Mouse (Mus musculus) lung, postnatal 0 days (tissue): Measurements from ENCODE around the gene Serinc2. TPM values are rescaled to one million over a fixed set of nuclear protein-coding genes. Genes with fewer than 3 reads are reported as not detected.

ENCODE experiments used
- ATAC-seq: fragments of 200-750 bp; cut with Nextera tagmentation; 2 replicates; pipeline ENCODE4 v1.8.0; 2017; ENCODE audit warnings: moderate library complexity
- DNase-seq: peaks from one replicate; pipeline ENCODE4 v3.0.0-alpha.2; 2016; ENCODE audit warnings: low spot score
- H3K27ac ChIP-seq: fragments of 300-500 bp; sonication (generic); 2 replicates; pipeline ENCODE4 v1.5.1; 2014; ENCODE audit warnings: antibody characterized with exemption, mild to moderate bottlenecking, low read length, mixed read lengths
- H3K27me3 ChIP-seq: fragments of 300-500 bp; sonication (generic); replicated peaks from 2 replicates; pipeline ENCODE4 v1.6.1; 2014; ENCODE audit warnings: low read length, mixed read lengths; ENCODE audit not compliant: insufficient read depth
- H3K36me3 ChIP-seq: fragments of 300-500 bp; sonication (generic); 2 replicates; pipeline ENCODE4 v1.6.1; 2014; ENCODE audit warnings: low read length, mixed read lengths; ENCODE audit not compliant: insufficient read depth
- H3K4me1 ChIP-seq: fragments of 300-500 bp; sonication (generic); 2 replicates; pipeline ENCODE4 v1.6.1; 2014; ENCODE audit warnings: antibody characterized with exemption, low read depth, low read length, mixed read lengths; ENCODE audit not compliant: insufficient read depth
- H3K4me2 ChIP-seq: fragments of 300-500 bp; sonication (generic); replicated peaks from 2 replicates; pipeline ENCODE4 v1.6.1; 2014; ENCODE audit warnings: low read depth, mild to moderate bottlenecking, low read length, moderate library complexity, mixed read lengths
- H3K4me3 ChIP-seq: fragments of 300-500 bp; sonication (generic); 2 replicates; pipeline ENCODE4 v1.5.1; 2014; ENCODE audit warnings: low read depth, low read length
- H3K9ac ChIP-seq: fragments of 300-500 bp; sonication (generic); replicated peaks from 2 replicates; pipeline ENCODE4 v1.6.1; 2014; ENCODE audit warnings: low read depth, mild to moderate bottlenecking
- H3K9me3 ChIP-seq: fragments of 300-500 bp; sonication (generic); 2 replicates; pipeline ENCODE4 v1.6.1; 2016; ENCODE audit warnings: low read length, mixed read lengths
- CTCF ChIP-seq: IDR thresholded peaks from 2 replicates; pipeline ENCODE4 v1.5.1; 2016; ENCODE audit warnings: antibody characterized with exemption, mild to moderate bottlenecking
- EP300 ChIP-seq: IDR thresholded peaks from 2 replicates; pipeline ENCODE4 v1.6.1; 2016; ENCODE audit warnings: antibody characterized with exemption, mild to moderate bottlenecking, control low read depth
- WGBS: fragments of 180-500 bp; shearing (Covaris S2); extraction: QIAGEN DNeasy Blood & Tissue Kit; methylation state at CpG from one replicate; pipeline ENCODE4 v1.1.7; 2014; 5-methylcytosine and 5-hydroxymethylcytosine counted together
- polyA plus RNA-seq: library from polyadenylated mRNA; unstranded; fragments of >200 nt; fragmentation: Nextera tagmentation; extraction: Ambion mirVana; gene quantifications from 2 replicates; pipeline ENCODE4 v1.2.1, GENCODE M21; 2015

Serinc2 gene
- polyA plus RNA-seq, 1 experiment from 2014 or later: 26.6 TPM

DNA sequence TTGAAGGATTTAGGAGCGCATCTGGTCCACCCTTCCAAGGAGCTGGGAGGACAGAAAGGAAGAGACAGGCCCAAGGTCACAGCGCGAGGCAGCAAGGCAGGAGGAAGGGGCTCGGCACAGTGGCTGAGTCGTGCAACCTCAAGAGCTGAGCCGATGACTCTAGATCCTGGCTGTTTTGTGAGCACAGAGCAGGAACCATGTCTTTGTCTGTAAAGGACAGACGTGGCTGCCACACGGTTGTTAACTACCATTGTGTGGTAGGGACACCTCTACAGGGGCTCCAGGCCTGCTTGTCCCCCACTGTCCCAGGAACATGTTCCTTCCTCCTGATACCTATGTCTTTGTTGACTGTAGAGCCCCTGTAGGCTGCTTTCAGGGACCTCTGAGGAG is 20.6 kb upstream of the Serinc2 start:
- H3K4me3 ChIP-seq: no peak overlapping the region
- no peak overlapping the region for H3K4me2 ChIP-seq
- no peaks in the 10 kb centered on the region for H3K9me3 ChIP-seq
- no peaks in the 10 kb centered on the region for H3K36me3 ChIP-seq
- H3K27me3 ChIP-seq: no peaks in the 10 kb centered on the region
- 64% methylated on average over 8 of the region's 8 CpGs for WGBS
- H3K4me1 ChIP-seq: peaks cover 3% of the 10 kb centered on the region; the same call in 1 of the 2 replicates
- H3K27ac ChIP-seq: no peak overlapping the region
- H3K9ac ChIP-seq: no peak overlapping the region
- ATAC-seq: no peak
- no peak for DNase-seq
- no peak for TF ChIP-seq EP300
- TF ChIP-seq CTCF: no peak

DNA sequence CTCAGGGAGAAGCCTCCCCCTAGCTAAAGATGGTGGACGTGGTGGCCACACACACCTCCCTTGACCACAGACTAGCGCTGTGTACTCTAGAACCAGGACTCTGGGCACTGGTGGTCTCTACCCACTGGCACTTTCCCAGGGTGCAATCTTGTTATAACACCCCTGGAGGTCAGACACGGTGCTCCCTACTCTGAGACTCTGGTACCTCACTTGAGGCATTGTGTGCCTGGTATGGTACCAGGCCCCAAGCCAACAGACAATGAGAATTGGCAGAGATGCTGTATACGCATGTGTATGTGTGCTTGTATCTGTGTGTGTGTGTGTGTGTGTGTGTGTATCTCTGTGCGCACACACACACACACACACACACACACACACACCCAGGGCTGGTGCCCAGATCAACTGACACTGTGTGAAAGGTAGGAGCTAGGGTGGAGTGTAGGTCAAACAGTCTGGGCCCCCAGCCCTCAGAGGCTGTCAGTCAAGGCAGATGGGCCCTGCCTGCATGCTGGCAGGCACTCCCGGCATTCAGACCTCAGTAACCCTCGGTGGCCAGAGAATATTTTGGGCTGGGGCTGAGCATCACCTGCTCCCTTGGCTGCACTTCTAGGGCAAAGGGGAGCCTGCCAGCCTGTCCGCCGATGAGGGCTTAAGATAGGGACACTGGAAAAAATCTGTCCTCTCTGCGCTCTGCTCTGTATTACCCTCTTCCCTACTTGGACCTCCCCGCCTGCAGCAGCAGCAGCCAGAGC is 20.0 kb upstream of the Serinc2 start:
- H3K4me2 ChIP-seq: no peak overlapping the region
- DNase-seq (no peak), ATAC-seq (no peak)
- H3K27me3 ChIP-seq: no peaks in the 10 kb centered on the region
- H3K4me3 ChIP-seq: no peak overlapping the region
- H3K27ac ChIP-seq: no peak overlapping the region
- 82% methylated on average over 11 of the region's 11 CpGs for WGBS
- H3K4me1 ChIP-seq: peaks cover 3% of the 10 kb centered on the region; the same call in 1 of the 2 replicates
- no peaks in the 10 kb centered on the region for H3K36me3 ChIP-seq
- H3K9me3 ChIP-seq: no peaks in the 10 kb centered on the region
- H3K9ac ChIP-seq: no peak overlapping the region
- TF ChIP-seq CTCF (no peak), EP300 (no peak)

GRCm38 (mm10) chr4:130297123-130297529 is 18.1 kb upstream of the Serinc2 start:
- Histone ChIP-seq H3K27ac (no peak overlapping the region), H3K4me1 (peaks cover 3% of the 10 kb centered on the region; the same call in 1 of the 2 replicates), H3K9me3 (no peaks in the 10 kb centered on the region), H3K27me3 (no peaks in the 10 kb centered on the region), H3K9ac (no peak overlapping the region), H3K4me3 (no peak overlapping the region), H3K36me3 (no peaks in the 10 kb centered on the region), H3K4me2 (no peak overlapping the region)
- 18% methylated on average over 13 of the region's 13 CpGs for WGBS
- peak; percentile 85 for TF ChIP-seq CTCF
- TF ChIP-seq EP300: no peak
- peak; percentile 31; the same call in 1 of the 2 replicates for ATAC-seq
- DNase-seq: peak; percentile 70

- no peak overlapping the region for H3K27ac ChIP-seq
- ATAC-seq (no peak), DNase-seq (no peak)
- H3K36me3 ChIP-seq: no peaks in the 10 kb centered on the region
- peaks cover 3% of the 10 kb centered on the region; the same call in 1 of the 2 replicates for H3K4me1 ChIP-seq
- no peak overlapping the region for H3K4me2 ChIP-seq
- H3K9ac ChIP-seq: no peak overlapping the region
- 79% methylated on average over 13 of the region's 13 CpGs for WGBS
- H3K9me3 ChIP-seq: no peaks in the 10 kb centered on the region
- no peak overlapping the region for H3K4me3 ChIP-seq
- no peak for TF ChIP-seq CTCF
- no peak for TF ChIP-seq EP300
- no peaks in the 10 kb centered on the region for H3K27me3 ChIP-seq
Observed at GRCm38 (mm10) chr4:130296243-130296965, 17.4 kb upstream of the Serinc2 start.

DNA sequence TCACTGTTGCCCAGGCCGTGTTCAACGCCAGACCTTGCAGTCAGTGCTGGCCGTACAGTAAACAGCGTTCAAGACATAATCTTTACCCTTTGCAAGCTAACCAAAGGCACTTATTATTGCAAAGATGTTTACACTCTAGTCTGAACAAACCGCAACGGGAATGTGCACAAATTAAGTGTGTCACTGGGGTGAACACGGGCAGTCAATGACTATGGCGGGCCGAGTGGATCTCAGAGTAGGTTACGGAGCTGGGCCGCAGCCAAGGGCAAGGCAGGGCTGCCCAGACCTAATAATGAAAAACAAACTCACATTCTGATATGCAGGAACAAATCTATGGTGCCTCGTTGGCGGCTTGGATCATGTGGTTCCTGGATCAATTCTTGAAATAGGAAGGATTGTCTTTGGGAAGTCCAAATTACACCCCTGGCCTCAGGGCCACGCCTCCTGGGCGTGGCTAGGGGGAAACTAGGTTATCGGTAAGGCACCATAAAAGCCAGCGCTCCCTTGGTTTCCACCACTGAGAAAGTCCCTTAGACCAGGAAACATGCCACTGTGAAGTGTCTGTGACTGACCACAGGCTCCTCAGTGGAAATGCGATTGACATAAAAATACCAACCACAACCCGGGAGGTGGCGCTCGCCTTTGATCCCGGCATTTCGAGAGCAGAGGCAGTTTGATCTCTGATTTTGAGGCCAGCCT is 16.2 kb upstream of the Serinc2 start:
- H3K27ac ChIP-seq: no peak overlapping the region
- WGBS: 35% methylated on average over 23 of the region's 23 CpGs
- H3K9ac ChIP-seq: no peak overlapping the region
- no peaks in the 10 kb centered on the region for H3K27me3 ChIP-seq
- peak; percentile 60 for ATAC-seq
- peak; percentile 60 for DNase-seq
- H3K36me3 ChIP-seq: no peaks in the 10 kb centered on the region
- no peak overlapping the region for H3K4me3 ChIP-seq
- H3K4me2 ChIP-seq: 0 out of 2 replicates have a peak overlapping the region, but pooled peaks have one; percentile 22
- peaks cover 3% of the 10 kb centered on the region; the same call in 1 of the 2 replicates for H3K4me1 ChIP-seq
- H3K9me3 ChIP-seq: no peaks in the 10 kb centered on the region
- no peak for TF ChIP-seq EP300
- TF ChIP-seq CTCF: peak; percentile 47

DNA sequence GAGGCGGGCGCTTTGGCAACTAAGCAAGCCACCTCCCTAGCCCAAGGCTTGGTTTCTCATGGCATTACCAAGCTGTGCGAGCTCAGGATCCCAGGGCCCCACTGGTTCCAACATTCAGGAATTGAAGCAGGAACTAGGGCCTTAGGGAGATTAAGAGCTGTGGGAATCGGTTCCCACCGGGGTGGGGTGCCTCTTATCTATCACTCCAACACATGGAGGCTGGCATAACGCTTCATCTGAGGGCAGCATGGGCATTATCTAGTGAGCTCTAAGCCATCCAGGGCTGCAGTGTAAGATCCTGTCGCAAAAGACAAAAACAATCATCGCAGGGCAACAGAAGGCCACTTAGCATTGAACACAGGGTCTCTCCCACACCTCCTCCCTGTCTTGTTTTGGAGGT is 15.5 kb upstream of the Serinc2 start:
- Histone ChIP-seq H3K4me1 (peaks cover 3% of the 10 kb centered on the region; the same call in 1 of the 2 replicates), H3K4me2 (no peak overlapping the region), H3K36me3 (no peaks in the 10 kb centered on the region), H3K27ac (no peak overlapping the region), H3K4me3 (no peak overlapping the region), H3K27me3 (no peaks in the 10 kb centered on the region), H3K9me3 (no peaks in the 10 kb centered on the region), H3K9ac (no peak overlapping the region)
- DNase-seq: no peak
- no peak for ATAC-seq
- TF ChIP-seq CTCF (no peak), EP300 (no peak)
- WGBS: 73% methylated on average over 8 of the region's 8 CpGs
